Mouse (Mus musculus): ENCODE results near the gene Npas3. TPM values are rescaled to one million over a fixed set of nuclear protein-coding genes. Genes with fewer than 3 reads are reported as not detected.

The Npas3 gene
- polyA plus RNA-seq, 1 experiment = 0.04 TPM

DNA sequence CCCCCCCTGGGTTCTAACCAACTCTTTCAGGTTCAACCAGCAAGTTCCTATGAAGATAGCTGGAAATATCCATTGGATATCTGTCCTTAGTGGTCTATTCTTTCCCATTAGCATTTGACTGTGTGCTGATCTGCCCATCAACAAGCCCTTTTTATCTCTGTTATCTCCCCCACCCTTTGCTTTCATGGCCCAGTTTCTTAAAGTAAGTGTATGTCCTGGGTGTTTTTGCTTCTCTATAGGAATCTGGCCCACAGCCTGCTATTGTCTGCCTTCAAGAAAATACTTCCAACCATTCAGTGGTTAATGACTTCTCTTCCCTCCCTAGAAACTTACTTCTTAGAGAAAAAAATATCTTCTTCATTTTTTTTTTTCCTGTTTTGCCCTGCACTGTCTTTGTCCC is 219.1 kb downstream of the Npas3 start:
- TF ChIP-seq CTCF (IDR thresholded peaks at IDR 0.05; ENCODE audit: borderline replicate concordance, control insufficient read depth, extremely low read depth, insufficient read depth, low read length, poor library complexity) = no peak
- TF ChIP-seq POLR2A (IDR thresholded peaks at IDR 0.05; ENCODE audit: control insufficient read depth, extremely low read depth, insufficient read depth, low read length, poor library complexity) = no peak
- DNase-seq = no peak
- H3K27ac ChIP-seq (ENCODE audit: control insufficient read depth, insufficient read depth, low read length) = no peak overlapping the region

DNA sequence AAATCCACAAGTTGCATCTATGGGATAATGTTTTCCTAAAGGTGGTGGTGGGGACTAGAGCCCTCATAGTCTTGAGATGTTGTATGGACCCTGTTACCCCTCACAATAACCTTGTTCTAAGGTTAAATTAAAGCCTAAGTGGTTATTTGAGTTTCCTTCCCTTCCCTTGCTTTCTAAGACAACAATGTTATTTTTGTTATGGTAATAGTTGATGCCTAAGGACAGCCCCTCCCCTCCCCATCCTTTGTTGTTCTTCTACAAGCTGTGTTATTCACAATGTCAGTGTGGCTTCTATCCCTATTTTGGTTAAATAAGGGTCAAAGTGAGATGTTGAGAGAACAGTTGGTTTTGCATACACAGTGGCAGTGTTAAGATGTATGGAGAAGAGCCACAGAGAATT is 226.0 kb downstream of the Npas3 start:
- Histone ChIP-seq H3K27ac (ENCODE audit: control insufficient read depth, insufficient read depth, low read length) (no peak overlapping the region), H3K4me1 (replicated peaks; ENCODE audit: control insufficient read depth, insufficient read depth, low read length) (no peaks in the 10 kb centered on the region), H3K36me3 (ENCODE audit: control insufficient read depth, insufficient read depth, low read length) (no peaks in the 10 kb centered on the region), H3K4me3 (ENCODE audit: control insufficient read depth, insufficient read depth, low read length) (no peak overlapping the region), H3K27me3 (ENCODE audit: control insufficient read depth, insufficient read depth, low read length) (no peaks in the 10 kb centered on the region)
- TF ChIP-seq CTCF (IDR thresholded peaks at IDR 0.05; ENCODE audit: borderline replicate concordance, control insufficient read depth, extremely low read depth, insufficient read depth, low read length, poor library complexity) = no peak
- TF ChIP-seq POLR2A (IDR thresholded peaks at IDR 0.05; ENCODE audit: control insufficient read depth, extremely low read depth, insufficient read depth, low read length, poor library complexity) = no peak
- no peak for DNase-seq

More for the DNA sequence above, 219.1 kb downstream of the Npas3 start:
- no peaks in the 10 kb centered on the region for H3K36me3 ChIP-seq (ENCODE audit: control insufficient read depth, insufficient read depth, low read length)
- H3K27me3 ChIP-seq (ENCODE audit: control insufficient read depth, insufficient read depth, low read length) = no peaks in the 10 kb centered on the region
- no peak overlapping the region for H3K4me3 ChIP-seq (ENCODE audit: control insufficient read depth, insufficient read depth, low read length)
- no peaks in the 10 kb centered on the region for H3K4me1 ChIP-seq (replicated peaks; ENCODE audit: control insufficient read depth, insufficient read depth, low read length)

DNA sequence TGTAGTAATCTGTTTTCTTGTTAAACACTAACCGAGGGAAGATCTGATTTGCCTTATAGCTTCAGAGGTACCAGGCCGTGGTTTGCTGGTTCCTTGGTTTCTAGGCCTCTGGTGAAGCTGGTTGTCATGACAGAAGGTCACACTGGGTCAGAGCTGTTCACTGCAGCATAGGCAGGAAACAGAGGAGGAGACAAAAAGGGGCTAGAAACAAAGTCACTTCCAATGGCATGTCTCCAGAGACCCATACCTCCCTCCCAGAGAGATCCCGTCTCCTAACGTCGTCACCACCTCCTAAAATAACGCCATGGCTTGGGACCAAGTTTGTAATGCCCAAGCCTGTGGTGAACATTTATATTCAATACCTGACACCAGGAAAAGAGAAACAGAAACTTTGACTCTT is 236.4 kb downstream of the Npas3 start:
- Histone ChIP-seq H3K27ac (ENCODE audit: control insufficient read depth, insufficient read depth, low read length) (no peak overlapping the region), H3K4me1 (replicated peaks; ENCODE audit: control insufficient read depth, insufficient read depth, low read length) (no peaks in the 10 kb centered on the region), H3K36me3 (ENCODE audit: control insufficient read depth, insufficient read depth, low read length) (no peaks in the 10 kb centered on the region), H3K4me3 (ENCODE audit: control insufficient read depth, insufficient read depth, low read length) (no peak overlapping the region), H3K27me3 (ENCODE audit: control insufficient read depth, insufficient read depth, low read length) (no peaks in the 10 kb centered on the region)
- WGBS = 72% methylated on average over 6 of the region's 6 CpGs
- TF ChIP-seq POLR2A (IDR thresholded peaks at IDR 0.05; ENCODE audit: control insufficient read depth, extremely low read depth, insufficient read depth, low read length, poor library complexity) (no peak), CTCF (IDR thresholded peaks at IDR 0.05; ENCODE audit: borderline replicate concordance, control insufficient read depth, extremely low read depth, insufficient read depth, low read length, poor library complexity) (no peak)
- DNase-seq = no peak

DNA sequence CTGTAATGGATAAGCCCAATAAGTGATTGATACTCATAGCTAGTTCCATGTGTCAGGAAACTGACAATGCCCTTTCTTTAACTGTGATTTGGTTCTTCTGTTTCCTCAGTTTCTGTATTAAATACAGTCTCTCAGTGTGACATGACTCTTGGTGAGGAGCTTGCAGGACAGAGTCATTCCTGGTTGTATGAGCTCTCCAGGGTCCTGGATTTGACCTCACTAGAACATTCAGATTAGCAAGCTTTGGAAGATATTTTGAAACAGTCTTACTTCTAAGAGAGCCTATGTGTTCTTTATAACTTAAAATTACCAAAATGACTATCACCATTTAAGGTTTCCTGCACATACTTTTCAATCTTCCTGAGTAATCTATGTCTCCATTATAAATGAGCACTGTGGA is 247.9 kb downstream of the Npas3 start:
- Histone ChIP-seq H3K36me3 (ENCODE audit: control insufficient read depth, insufficient read depth, low read length) (no peaks in the 10 kb centered on the region), H3K27me3 (ENCODE audit: control insufficient read depth, insufficient read depth, low read length) (no peaks in the 10 kb centered on the region), H3K4me1 (replicated peaks; ENCODE audit: control insufficient read depth, insufficient read depth, low read length) (no peaks in the 10 kb centered on the region), H3K4me3 (ENCODE audit: control insufficient read depth, insufficient read depth, low read length) (no peak overlapping the region), H3K27ac (ENCODE audit: control insufficient read depth, insufficient read depth, low read length) (no peak overlapping the region)
- DNase-seq = no peak
- TF ChIP-seq CTCF (IDR thresholded peaks at IDR 0.05; ENCODE audit: borderline replicate concordance, control insufficient read depth, extremely low read depth, insufficient read depth, low read length, poor library complexity) = no peak
- TF ChIP-seq POLR2A (IDR thresholded peaks at IDR 0.05; ENCODE audit: control insufficient read depth, extremely low read depth, insufficient read depth, low read length, poor library complexity) = no peak

DNA sequence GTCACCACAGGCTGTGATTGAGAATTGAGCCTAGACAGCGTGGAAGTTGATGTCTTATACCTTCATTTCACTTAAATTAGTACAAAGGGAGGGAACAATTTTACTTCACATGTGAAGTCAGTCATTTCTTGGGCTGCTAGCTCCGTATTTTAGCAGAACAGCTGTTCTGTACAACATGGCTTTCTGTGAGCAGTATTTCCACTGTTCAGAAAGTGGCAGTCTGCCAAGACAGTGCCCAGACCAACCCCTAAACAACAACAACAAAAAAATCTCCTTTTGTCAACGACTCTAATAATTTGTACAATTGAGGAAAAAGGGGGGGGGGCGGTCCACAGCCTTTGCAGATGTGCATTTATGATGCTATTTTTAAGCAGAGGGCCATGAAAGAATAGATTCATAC is 266.4 kb downstream of the Npas3 start:
- H3K27ac ChIP-seq (ENCODE audit: control insufficient read depth, insufficient read depth, low read length) = no peak overlapping the region
- H3K4me1 ChIP-seq (replicated peaks; ENCODE audit: control insufficient read depth, insufficient read depth, low read length) = no peaks in the 10 kb centered on the region
- no peaks in the 10 kb centered on the region for H3K36me3 ChIP-seq (ENCODE audit: control insufficient read depth, insufficient read depth, low read length)
- TF ChIP-seq POLR2A (IDR thresholded peaks at IDR 0.05; ENCODE audit: control insufficient read depth, extremely low read depth, insufficient read depth, low read length, poor library complexity) (no peak), CTCF (IDR thresholded peaks at IDR 0.05; ENCODE audit: borderline replicate concordance, control insufficient read depth, extremely low read depth, insufficient read depth, low read length, poor library complexity) (no peak)
- 82% methylated on average over 4 of the region's 4 CpGs for WGBS
- DNase-seq = no peak
- H3K4me3 ChIP-seq (ENCODE audit: control insufficient read depth, insufficient read depth, low read length) = no peak overlapping the region
- no peaks in the 10 kb centered on the region for H3K27me3 ChIP-seq (ENCODE audit: control insufficient read depth, insufficient read depth, low read length)

DNA sequence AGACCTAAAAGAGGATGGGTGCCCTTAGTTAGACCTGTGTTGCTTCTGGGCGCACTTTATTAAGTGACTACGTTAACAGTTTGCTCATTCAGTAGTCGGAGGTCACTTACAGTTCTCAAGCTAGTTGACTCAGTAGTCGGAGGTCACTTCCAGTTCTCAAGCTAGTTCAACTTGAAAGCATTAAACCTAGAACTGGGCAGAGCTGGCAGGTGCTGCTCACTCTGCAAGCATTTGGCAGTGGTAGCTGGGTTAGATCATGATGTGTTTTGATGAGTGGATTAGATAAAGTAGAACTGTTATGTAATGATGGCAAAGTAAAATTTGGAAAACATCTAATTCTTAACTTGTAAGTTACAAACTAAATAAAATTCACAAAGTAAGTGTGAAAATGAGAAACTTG is 271.1 kb downstream of the Npas3 start:
- 95% methylated on average over 4 of the region's 4 CpGs for WGBS
- no peak for TF ChIP-seq POLR2A (IDR thresholded peaks at IDR 0.05; ENCODE audit: control insufficient read depth, extremely low read depth, insufficient read depth, low read length, poor library complexity)
- no peak for TF ChIP-seq CTCF (IDR thresholded peaks at IDR 0.05; ENCODE audit: borderline replicate concordance, control insufficient read depth, extremely low read depth, insufficient read depth, low read length, poor library complexity)
- no peak for DNase-seq

DNA sequence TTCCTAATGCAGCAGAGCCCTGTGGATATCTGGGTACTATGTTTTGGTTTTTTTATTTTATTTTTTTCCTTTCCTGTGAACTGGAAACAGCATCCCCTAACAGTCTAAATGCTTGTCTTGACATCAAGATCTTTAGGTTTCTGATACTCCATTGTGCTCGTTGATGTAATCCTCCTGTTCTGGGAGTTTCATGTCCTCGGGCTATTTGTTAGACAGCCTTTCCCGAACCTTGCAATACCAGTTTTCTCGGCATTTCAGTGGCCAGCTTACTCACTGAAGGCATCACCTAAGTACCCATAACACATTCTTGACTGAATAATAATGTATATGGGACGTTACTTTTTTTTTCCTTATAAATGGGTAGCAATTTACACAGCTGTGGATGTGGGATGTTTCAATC is 274.2 kb downstream of the Npas3 start:
- Histone ChIP-seq H3K4me3 (ENCODE audit: control insufficient read depth, insufficient read depth, low read length) (no peak overlapping the region), H3K27me3 (ENCODE audit: control insufficient read depth, insufficient read depth, low read length) (no peaks in the 10 kb centered on the region), H3K36me3 (ENCODE audit: control insufficient read depth, insufficient read depth, low read length) (no peaks in the 10 kb centered on the region), H3K4me1 (replicated peaks; ENCODE audit: control insufficient read depth, insufficient read depth, low read length) (no peaks in the 10 kb centered on the region), H3K27ac (ENCODE audit: control insufficient read depth, insufficient read depth, low read length) (no peak overlapping the region)
- TF ChIP-seq CTCF (IDR thresholded peaks at IDR 0.05; ENCODE audit: borderline replicate concordance, control insufficient read depth, extremely low read depth, insufficient read depth, low read length, poor library complexity) (no peak), POLR2A (IDR thresholded peaks at IDR 0.05; ENCODE audit: control insufficient read depth, extremely low read depth, insufficient read depth, low read length, poor library complexity) (no peak)
- DNase-seq = no peak
- 87% methylated on average over 5 of the region's 5 CpGs for WGBS

More for the DNA sequence above, 271.1 kb downstream of the Npas3 start:
- no peaks in the 10 kb centered on the region for H3K4me1 ChIP-seq (replicated peaks; ENCODE audit: control insufficient read depth, insufficient read depth, low read length)
- no peak overlapping the region for H3K27ac ChIP-seq (ENCODE audit: control insufficient read depth, insufficient read depth, low read length)
- H3K36me3 ChIP-seq (ENCODE audit: control insufficient read depth, insufficient read depth, low read length) = no peaks in the 10 kb centered on the region
- H3K27me3 ChIP-seq (ENCODE audit: control insufficient read depth, insufficient read depth, low read length) = no peaks in the 10 kb centered on the region
- H3K4me3 ChIP-seq (ENCODE audit: control insufficient read depth, insufficient read depth, low read length) = no peak overlapping the region
